Mouse (Mus musculus): ENCODE measurements around the gene Ap3m1. TPM values are rescaled to one million over a fixed set of nuclear protein-coding genes. Genes with fewer than 3 reads are reported as not detected.

Ap3m1 gene
- 4.8 and 9.4 TPM in 2 replicates for polyA plus RNA-seq (2012; ENCODE audit: low replicate concordance)

DNA sequence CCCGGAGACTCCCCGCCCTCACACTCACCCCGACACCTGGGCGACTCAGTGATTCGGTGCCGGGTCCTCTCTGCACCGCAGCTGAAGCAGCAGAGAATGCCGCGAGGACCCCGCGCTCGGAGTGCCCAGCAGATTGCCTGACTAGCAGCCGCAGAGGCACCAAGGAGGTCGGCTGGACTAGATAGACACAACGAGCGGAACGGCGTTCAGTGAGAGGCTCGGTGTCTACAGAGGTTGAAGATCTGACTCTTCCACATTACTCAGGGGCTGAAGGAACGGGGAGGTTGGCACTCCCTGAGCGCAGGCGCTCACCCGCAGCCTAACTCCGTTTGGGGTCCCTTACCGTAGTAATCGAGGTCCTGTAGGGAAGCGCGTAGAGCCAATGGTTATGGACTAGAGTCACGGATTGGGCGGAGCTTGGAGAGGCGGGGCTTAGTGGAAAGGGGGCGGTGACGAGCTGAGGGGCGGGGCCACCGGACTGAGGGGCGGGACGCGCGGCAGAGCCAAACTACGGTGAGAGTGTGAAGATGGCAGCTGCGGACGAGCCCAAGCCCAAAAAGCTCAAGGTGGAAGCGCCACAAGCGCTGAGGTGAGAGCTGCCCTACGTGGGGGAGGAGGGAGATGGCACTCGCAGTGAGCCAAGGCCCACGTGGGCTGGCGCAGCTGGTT, at the start of gene Ap3m1, which contains the start of gene Adk:
Ap3m1 (minus strand) TSS at position 397 of the 669 bp plus-strand sequence.
Adk (plus strand) TSS at position 463 of the 669 bp plus-strand sequence.

Other genes with a start within 250 kb of the Ap3m1 start
- 0.29 and 0.84 TPM in 2 replicates for gene Plau, start 215.8 kb downstream of the Ap3m1 start, polyA plus RNA-seq (2012; ENCODE audit: low replicate concordance)
- 3.9 and 16.1 TPM in 2 replicates for gene Vcl, start 123.1 kb downstream of the Ap3m1 start, polyA plus RNA-seq (2012; ENCODE audit: low replicate concordance)
- 2.3 and 3.6 TPM in 2 replicates for gene Adk, start 66 bp upstream of the Ap3m1 start, polyA plus RNA-seq (2012; ENCODE audit: low replicate concordance)

Measured in hematopoietic multipotent progenitor cell, adult 10-12 weeks (in vitro differentiated cells).